Mouse (Mus musculus): Measurements from ENCODE around the gene Kat6b. TPM values are rescaled to one million over a fixed set of nuclear protein-coding genes. Genes with fewer than 3 reads are reported as not detected.

Gene Kat6b
- polyA plus RNA-seq, 1 experiment from 2014 or later, result 20.0 TPM

GRCm38 (mm10) chr14:21686376-21687279 lies 205.4 kb downstream of the Kat6b start:
- no peaks in the 10 kb centered on the region for H3K9me3 ChIP-seq
- peak overlapping the region; percentile 36 for H3K4me3 ChIP-seq
- peak overlapping the region; percentile 53 for H3K9ac ChIP-seq
- peaks cover 30% of the 10 kb centered on the region for H3K27me3 ChIP-seq
- peak overlapping the region; percentile 54 for H3K4me2 ChIP-seq
- H3K27ac ChIP-seq, result no peak overlapping the region
- whole genome bisulfite sequencing, result 12% methylated on average over 46 of the region's 49 CpGs
- no peaks in the 10 kb centered on the region for H3K36me3 ChIP-seq
- 0 out of 2 replicates have a peak, but pooled peaks have one; percentile 29 for ATAC-seq (ENCODE audit: low FRiP score)
- peaks cover 23% of the 10 kb centered on the region for H3K4me1 ChIP-seq (replicated peaks)

GRCm38 (mm10) chr14:21691070-21691469 lies 209.8 kb downstream of the Kat6b start:
- Histone ChIP-seq H3K27ac (no peak overlapping the region), H3K4me3 (no peak overlapping the region), H3K9me3 (peaks cover 4% of the 10 kb centered on the region), H3K4me1 (replicated peaks) (peaks cover 7% of the 10 kb centered on the region), H3K27me3 (peaks cover 26% of the 10 kb centered on the region), H3K9ac (no peak overlapping the region), H3K4me2 (no peak overlapping the region), H3K36me3 (no peaks in the 10 kb centered on the region)
- 95% methylated on average over 3 of the region's 3 CpGs for WGBS
- no peak for ATAC-seq (ENCODE audit: low FRiP score)

- 78% methylated on average over 6 of the region's 6 CpGs for WGBS
- Histone ChIP-seq H3K36me3 (no peaks in the 10 kb centered on the region), H3K4me2 (no peak overlapping the region), H3K27ac (no peak overlapping the region), H3K9ac (no peak overlapping the region), H3K27me3 (no peaks in the 10 kb centered on the region), H3K4me3 (no peak overlapping the region), H3K4me1 (replicated peaks) (no peaks in the 10 kb centered on the region), H3K9me3 (peaks cover 4% of the 10 kb centered on the region)
- ATAC-seq (ENCODE audit: low FRiP score), result no peak
Measured at GRCm38 (mm10) chr14:21695020-21695419, 213.8 kb downstream of the Kat6b start.

DNA sequence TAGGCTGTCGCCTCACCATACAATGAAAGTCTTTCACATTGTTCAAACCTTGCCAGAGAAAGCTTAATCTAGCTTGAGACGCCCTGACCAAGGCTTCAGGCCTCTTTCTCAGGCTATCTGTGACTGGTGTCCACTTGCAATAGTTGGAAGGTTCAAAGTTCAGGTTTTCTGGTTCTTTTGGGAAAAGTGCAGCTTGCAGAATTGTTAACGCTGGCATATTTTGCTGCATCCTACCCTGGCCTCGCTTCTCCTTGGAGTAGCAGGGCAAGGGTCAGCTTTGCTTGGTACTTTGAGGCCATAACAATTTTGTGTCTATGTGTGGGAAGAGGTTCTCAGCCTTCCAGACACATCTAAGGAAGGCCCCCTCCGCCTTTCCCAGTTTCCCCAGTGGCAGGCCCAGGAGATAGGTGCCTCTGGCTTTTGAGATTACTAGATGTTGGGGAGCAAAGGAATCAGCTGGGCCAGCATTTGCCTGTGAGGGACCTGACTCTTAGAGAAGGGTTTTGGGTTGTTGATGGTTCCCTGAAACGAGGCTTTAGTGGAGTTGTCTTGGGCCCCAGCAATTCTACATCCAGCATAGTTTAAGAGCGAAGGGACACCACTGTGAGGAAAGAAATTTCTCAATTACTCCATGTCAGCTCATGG lies 215.1 kb downstream of the Kat6b start:
- H3K4me1 ChIP-seq (replicated peaks), result no peaks in the 10 kb centered on the region
- H3K27me3 ChIP-seq, result no peaks in the 10 kb centered on the region
- H3K4me3 ChIP-seq, result no peak overlapping the region
- H3K27ac ChIP-seq, result no peak overlapping the region
- no peaks in the 10 kb centered on the region for H3K36me3 ChIP-seq
- H3K4me2 ChIP-seq, result no peak overlapping the region
- peaks cover 4% of the 10 kb centered on the region for H3K9me3 ChIP-seq
- H3K9ac ChIP-seq, result no peak overlapping the region
- ATAC-seq (ENCODE audit: low FRiP score), result no peak
- WGBS, result 85% methylated on average over 7 of the region's 7 CpGs

- H3K4me3 ChIP-seq, result no peak overlapping the region
- H3K36me3 ChIP-seq, result no peaks in the 10 kb centered on the region
- no peak overlapping the region for H3K27ac ChIP-seq
- no peak for ATAC-seq (ENCODE audit: low FRiP score)
- WGBS, result 90% methylated on average over 8 of the region's 8 CpGs
- H3K4me2 ChIP-seq, result no peak overlapping the region
- H3K27me3 ChIP-seq, result no peaks in the 10 kb centered on the region
- no peaks in the 10 kb centered on the region for H3K9me3 ChIP-seq
- H3K4me1 ChIP-seq (replicated peaks), result peaks cover 12% of the 10 kb centered on the region
- no peak overlapping the region for H3K9ac ChIP-seq
Measured at GRCm38 (mm10) chr14:21702691-21703090, 221.5 kb downstream of the Kat6b start.

DNA sequence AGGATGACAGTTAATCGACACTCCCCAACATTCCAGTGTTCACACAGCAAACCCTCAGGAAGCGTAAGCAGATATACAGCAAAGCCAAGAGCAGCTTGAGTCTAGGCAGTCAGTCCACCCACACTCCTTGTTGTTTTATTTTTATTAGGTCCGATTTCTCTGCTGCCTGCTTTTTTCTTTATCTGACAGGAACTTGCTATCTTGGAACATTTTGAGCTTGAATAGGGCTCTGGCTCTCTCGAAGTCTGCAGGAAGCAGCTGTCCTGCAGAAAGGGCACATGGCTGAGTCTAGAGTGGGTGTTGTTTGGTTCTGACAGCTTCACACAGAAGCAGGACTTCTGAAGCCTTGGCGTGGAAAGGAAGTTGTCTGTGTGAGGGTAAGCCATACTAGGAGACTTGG lies 222.0 kb downstream of the Kat6b start:
- Histone ChIP-seq H3K4me3 (no peak overlapping the region), H3K36me3 (no peaks in the 10 kb centered on the region), H3K4me1 (replicated peaks) (peaks cover 12% of the 10 kb centered on the region), H3K4me2 (no peak overlapping the region), H3K9ac (no peak overlapping the region), H3K27ac (no peak overlapping the region), H3K27me3 (no peaks in the 10 kb centered on the region), H3K9me3 (no peaks in the 10 kb centered on the region)
- ATAC-seq (ENCODE audit: low FRiP score), result no peak
- WGBS, result 85% methylated on average over 5 of the region's 5 CpGs

DNA sequence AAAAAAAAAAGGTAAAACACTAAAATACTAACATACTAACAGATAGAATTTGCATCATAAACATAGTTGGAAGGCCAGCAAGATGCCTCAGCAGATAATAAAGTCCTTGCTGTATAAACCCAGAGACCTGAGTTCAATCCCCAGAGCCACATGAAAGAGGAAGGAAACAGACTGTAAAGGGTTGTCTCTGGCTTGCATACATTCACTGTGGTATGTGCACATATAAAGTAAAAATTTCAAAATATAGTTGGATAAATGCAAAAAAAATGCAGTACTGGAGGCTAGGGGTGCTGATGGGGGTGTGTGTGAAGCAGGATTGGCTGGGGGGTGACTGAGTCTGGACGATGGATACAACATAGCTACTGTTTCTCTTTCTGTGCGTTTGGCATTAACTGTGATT lies 224.2 kb downstream of the Kat6b start:
- 96% methylated on average over 2 of the region's 2 CpGs for WGBS
- no peak for ATAC-seq (ENCODE audit: low FRiP score)
- Histone ChIP-seq H3K36me3 (no peaks in the 10 kb centered on the region), H3K27me3 (no peaks in the 10 kb centered on the region), H3K4me3 (no peak overlapping the region), H3K4me2 (no peak overlapping the region), H3K27ac (no peak overlapping the region), H3K9ac (no peak overlapping the region), H3K4me1 (replicated peaks) (peaks cover 12% of the 10 kb centered on the region), H3K9me3 (no peaks in the 10 kb centered on the region)

- ATAC-seq (ENCODE audit: low FRiP score), result 0 out of 2 replicates have a peak, but pooled peaks have one; percentile 24
- WGBS, result 60% methylated on average over 12 of the region's 12 CpGs
- Histone ChIP-seq H3K4me2 (no peak overlapping the region), H3K4me3 (no peak overlapping the region), H3K4me1 (replicated peaks) (peaks cover 12% of the 10 kb centered on the region), H3K36me3 (no peaks in the 10 kb centered on the region), H3K27me3 (no peaks in the 10 kb centered on the region), H3K27ac (peak overlapping the region; percentile 66), H3K9ac (no peak overlapping the region), H3K9me3 (no peaks in the 10 kb centered on the region)
Measured at GRCm38 (mm10) chr14:21706759-21707571, 225.7 kb downstream of the Kat6b start.

DNA sequence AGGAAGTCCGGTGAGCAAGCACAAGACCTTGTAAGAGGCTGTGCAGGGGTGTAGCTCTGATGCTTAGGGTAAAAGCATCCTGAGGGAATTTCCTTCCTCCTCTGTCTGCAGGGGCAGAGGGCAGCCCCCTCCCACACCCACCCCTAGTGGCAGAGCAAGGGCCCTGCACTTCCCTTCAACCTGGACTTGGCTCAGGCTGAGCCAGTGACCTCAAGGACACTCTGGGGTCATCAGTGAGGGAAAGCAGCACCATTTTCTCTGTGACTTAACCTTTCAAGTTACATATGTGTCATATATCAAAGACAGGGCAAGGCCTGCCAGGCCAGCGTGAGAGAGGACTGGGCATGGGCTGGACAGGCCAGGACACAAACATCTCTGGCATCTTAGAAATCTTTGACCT lies 228.3 kb downstream of the Kat6b start:
- Histone ChIP-seq H3K4me2 (no peak overlapping the region), H3K36me3 (no peaks in the 10 kb centered on the region), H3K4me3 (no peak overlapping the region), H3K27me3 (no peaks in the 10 kb centered on the region), H3K27ac (no peak overlapping the region), H3K9me3 (no peaks in the 10 kb centered on the region), H3K9ac (no peak overlapping the region), H3K4me1 (replicated peaks) (peaks cover 12% of the 10 kb centered on the region)
- no peak for ATAC-seq (ENCODE audit: low FRiP score)
- 60% methylated on average over 2 of the region's 2 CpGs for WGBS

- Histone ChIP-seq H3K4me1 (replicated peaks) (peaks cover 12% of the 10 kb centered on the region), H3K4me3 (no peak overlapping the region), H3K9me3 (no peaks in the 10 kb centered on the region), H3K4me2 (no peak overlapping the region), H3K36me3 (no peaks in the 10 kb centered on the region), H3K9ac (no peak overlapping the region), H3K27ac (no peak overlapping the region), H3K27me3 (no peaks in the 10 kb centered on the region)
- 78% methylated on average over 2 of the region's 2 CpGs for WGBS
- no peak for ATAC-seq (ENCODE audit: low FRiP score)
Measured at GRCm38 (mm10) chr14:21711231-21711630, 230.0 kb downstream of the Kat6b start.

DNA sequence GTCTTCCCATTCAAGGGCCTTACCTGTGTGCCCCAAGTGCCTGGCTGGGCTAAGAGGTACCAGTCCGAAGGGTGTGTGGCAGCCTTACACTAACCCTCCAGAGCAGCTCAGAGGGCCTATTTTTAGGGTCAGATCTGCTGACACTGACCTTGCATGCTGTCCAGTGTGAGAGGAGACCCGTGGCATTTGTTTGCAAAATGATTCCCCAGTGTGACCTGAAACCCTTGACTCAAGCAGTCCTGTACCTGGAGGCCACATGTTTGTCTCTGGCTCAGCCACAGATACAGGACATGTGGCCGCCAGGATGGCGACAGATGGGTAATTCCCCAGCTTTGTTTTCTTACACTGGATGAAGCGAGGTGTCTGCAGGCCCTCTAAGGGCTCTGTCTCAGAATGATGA lies 233.3 kb downstream of the Kat6b start, which contains the start of gene Dupd1:
Gene Dupd1 (minus strand): TSS at position 91 of the 400 bp plus-strand sequence.
- Histone ChIP-seq H3K4me2 (no peak within 1 kb of the TSS), H3K4me1 (replicated peaks) (peaks cover 2% of the 10 kb centered on the region), H3K9me3 (no peaks in the 10 kb centered on the region), H3K27me3 (no peaks in the 10 kb centered on the region), H3K36me3 (no peaks in the 10 kb centered on the region), H3K9ac (no peak within 1 kb of the TSS), H3K27ac (no peak within 1 kb of the TSS), H3K4me3 (no peak within 1 kb of the TSS)
- WGBS, result 74% methylated on average over 5 of the region's 5 CpGs
- no peak for ATAC-seq (ENCODE audit: low FRiP score)

Data from hindbrain, embryonic 13.5 days (tissue).